Mouse (Mus musculus): Measurements from ENCODE around the gene Ptgs1.

GRCm38 (mm10) chr2:36214425-36214824 lies 15.8 kb upstream of the Ptgs1 start:
- TF ChIP-seq EP300 (optimal IDR thresholded peaks at IDR 0.05) (no peak), CTCF (IDR thresholded peaks at IDR 0.05; ENCODE audit: low read depth) (peak; percentile 75)

All from stomach, postnatal 0 days (tissue).